Mouse (Mus musculus): ENCODE results near the gene Cphx3.
"Not testable (repeated sequence)": the region's sequence is repeated elsewhere in the genome, so short reads cannot be mapped to it uniquely, and the experiment has no call there.

GRCm38 (mm10) chr14:26067325-26067633 is 14.8 kb upstream of the Cphx3 start, which contains the start of gene Tmem254c:
- not testable (repeated sequence) for TF ChIP-seq ZNF384 (IDR thresholded peaks at IDR 0.05; ENCODE audit: low read depth, low read length); MAFK (IDR thresholded peaks at IDR 0.05; ENCODE audit: insufficient read depth, low read depth, low read length); HCFC1 (IDR thresholded peaks at IDR 0.05; ENCODE audit: borderline replicate concordance, insufficient read depth, low read length); CHD2 (IDR thresholded peaks at IDR 0.05; ENCODE audit: low read depth, low read length); ZC3H11A (IDR thresholded peaks at IDR 0.05; ENCODE audit: borderline replicate concordance, low read depth, low read length)

All from ES-E14 (cell line).